Mouse (Mus musculus): ENCODE results near the gene Calcoco1. TPM values are rescaled to one million over a fixed set of nuclear protein-coding genes. Genes with fewer than 3 reads are reported as not detected.

The Calcoco1 gene
- polyA plus RNA-seq, 1 experiment from 2014 or later: 62.8 TPM

GRCm38 (mm10) chr15:102716132-102716531, 5.8 kb downstream of the Calcoco1 start:
- Histone ChIP-seq H3K4me1 (replicated peaks) (peaks cover 21% of the 10 kb centered on the region), H3K9me3 (replicated peaks) (no peaks in the 10 kb centered on the region), H3K36me3 (peaks cover 68% of the 10 kb centered on the region), H3K27me3 (no peaks in the 10 kb centered on the region), H3K4me3 (no peak overlapping the region), H3K9ac (no peak overlapping the region), H3K27ac (no peak overlapping the region), H3K4me2 (no peak overlapping the region)
- 49% methylated on average over 12 of the region's 12 CpGs for WGBS
- ATAC-seq (replicated peaks; ENCODE audit: insufficient number of reproducible peaks, insufficient read depth, low FRiP score, low read depth): peak; percentile 58

- no peaks in the 10 kb centered on the region for H3K4me1 ChIP-seq (replicated peaks)
- H3K4me3 ChIP-seq: no peak overlapping the region
- 81% methylated on average over 6 of the region's 6 CpGs for WGBS
- H3K9me3 ChIP-seq (replicated peaks): no peaks in the 10 kb centered on the region
- no peak overlapping the region for H3K4me2 ChIP-seq
- H3K36me3 ChIP-seq: peaks cover 62% of the 10 kb centered on the region
- no peaks in the 10 kb centered on the region; the same call in none of the 2 replicates for H3K27me3 ChIP-seq
- H3K27ac ChIP-seq: no peak overlapping the region
- no peak overlapping the region for H3K9ac ChIP-seq
- no peak for ATAC-seq (replicated peaks; ENCODE audit: insufficient number of reproducible peaks, insufficient read depth, low FRiP score, low read depth)
Measured at GRCm38 (mm10) chr15:102707736-102708269, 14.2 kb downstream of the Calcoco1 start.

- WGBS: 75% methylated on average over 7 of the region's 7 CpGs
- no peak overlapping the region for H3K9ac ChIP-seq
- no peaks in the 10 kb centered on the region for H3K9me3 ChIP-seq (replicated peaks)
- ATAC-seq (replicated peaks; ENCODE audit: insufficient number of reproducible peaks, insufficient read depth, low FRiP score, low read depth): no peak; the same call in 1 of the 2 replicates
- no peak overlapping the region for H3K4me2 ChIP-seq
- H3K27me3 ChIP-seq: peaks cover 2% of the 10 kb centered on the region
- no peak overlapping the region for H3K4me3 ChIP-seq
- H3K4me1 ChIP-seq (replicated peaks): no peaks in the 10 kb centered on the region
- no peak overlapping the region for H3K27ac ChIP-seq
- peaks cover 45% of the 10 kb centered on the region for H3K36me3 ChIP-seq
Measured at GRCm38 (mm10) chr15:102705923-102706503, 16.0 kb downstream of the Calcoco1 start.

- ATAC-seq (replicated peaks; ENCODE audit: insufficient number of reproducible peaks, insufficient read depth, low FRiP score, low read depth): no peak
- Histone ChIP-seq H3K4me3 (no peak overlapping the region), H3K27ac (no peak overlapping the region), H3K36me3 (peaks cover 39% of the 10 kb centered on the region), H3K9me3 (replicated peaks) (no peaks in the 10 kb centered on the region), H3K27me3 (peaks cover 4% of the 10 kb centered on the region), H3K4me2 (no peak overlapping the region), H3K9ac (no peak overlapping the region), H3K4me1 (replicated peaks) (no peaks in the 10 kb centered on the region)
- 58% methylated on average over 9 of the region's 9 CpGs for WGBS
Measured at GRCm38 (mm10) chr15:102705226-102705894, 16.6 kb downstream of the Calcoco1 start.

- no peak overlapping the region for H3K4me3 ChIP-seq
- peaks cover 4% of the 10 kb centered on the region for H3K27me3 ChIP-seq
- H3K27ac ChIP-seq: no peak overlapping the region
- H3K4me2 ChIP-seq: no peak overlapping the region
- H3K4me1 ChIP-seq (replicated peaks): no peaks in the 10 kb centered on the region
- no peak for ATAC-seq (replicated peaks; ENCODE audit: insufficient number of reproducible peaks, insufficient read depth, low FRiP score, low read depth)
- H3K36me3 ChIP-seq: peaks cover 33% of the 10 kb centered on the region
- no peak overlapping the region for H3K9ac ChIP-seq
- 47% methylated on average over 5 of the region's 5 CpGs for WGBS
- no peaks in the 10 kb centered on the region for H3K9me3 ChIP-seq (replicated peaks)
Measured at GRCm38 (mm10) chr15:102704806-102705205, 17.2 kb downstream of the Calcoco1 start.

- Histone ChIP-seq H3K9ac (no peak overlapping the region), H3K27ac (no peak overlapping the region), H3K4me3 (no peak overlapping the region), H3K9me3 (replicated peaks) (no peaks in the 10 kb centered on the region), H3K4me2 (no peak overlapping the region), H3K36me3 (peaks cover 15% of the 10 kb centered on the region; the same call in 1 of the 2 replicates), H3K4me1 (replicated peaks) (no peaks in the 10 kb centered on the region), H3K27me3 (peaks cover 22% of the 10 kb centered on the region)
- 77% methylated on average over 3 of the region's 3 CpGs for WGBS
- no peak for ATAC-seq (replicated peaks; ENCODE audit: insufficient number of reproducible peaks, insufficient read depth, low FRiP score, low read depth)
Measured at GRCm38 (mm10) chr15:102702972-102703371, 19.0 kb downstream of the Calcoco1 start.

- no peak overlapping the region for H3K4me3 ChIP-seq
- 1% methylated on average over 11 of the region's 11 CpGs for WGBS
- H3K36me3 ChIP-seq: no peaks in the 10 kb centered on the region
- H3K4me1 ChIP-seq (replicated peaks): peaks cover 11% of the 10 kb centered on the region
- H3K4me2 ChIP-seq: no peak overlapping the region
- H3K27me3 ChIP-seq: peaks cover 70% of the 10 kb centered on the region
- H3K27ac ChIP-seq: no peak overlapping the region
- H3K9ac ChIP-seq: no peak overlapping the region
- ATAC-seq (replicated peaks; ENCODE audit: insufficient number of reproducible peaks, insufficient read depth, low FRiP score, low read depth): no peak; the same call in 1 of the 2 replicates
- H3K9me3 ChIP-seq (replicated peaks): no peaks in the 10 kb centered on the region
Measured at GRCm38 (mm10) chr15:102698193-102698592, 23.8 kb downstream of the Calcoco1 start.

GRCm38 (mm10) chr15:102696899-102697298, 25.1 kb downstream of the Calcoco1 start:
- Histone ChIP-seq H3K4me1 (replicated peaks) (peaks cover 22% of the 10 kb centered on the region), H3K36me3 (no peaks in the 10 kb centered on the region), H3K9me3 (replicated peaks) (no peaks in the 10 kb centered on the region), H3K27ac (no peak overlapping the region), H3K27me3 (peaks cover 82% of the 10 kb centered on the region), H3K4me2 (no peak overlapping the region), H3K4me3 (no peak overlapping the region), H3K9ac (no peak overlapping the region)
- ATAC-seq (replicated peaks; ENCODE audit: insufficient number of reproducible peaks, insufficient read depth, low FRiP score, low read depth): no peak
- 38% methylated on average over 3 of the region's 3 CpGs for WGBS

- Histone ChIP-seq H3K4me1 (replicated peaks) (peaks cover 22% of the 10 kb centered on the region), H3K4me3 (peak overlapping the region; percentile 61), H3K9me3 (replicated peaks) (no peaks in the 10 kb centered on the region), H3K36me3 (no peaks in the 10 kb centered on the region), H3K4me2 (peak overlapping the region; percentile 95), H3K27me3 (peaks cover 74% of the 10 kb centered on the region), H3K9ac (no peak overlapping the region), H3K27ac (no peak overlapping the region)
- ATAC-seq (replicated peaks; ENCODE audit: insufficient number of reproducible peaks, insufficient read depth, low FRiP score, low read depth): peak; percentile 30; the same call in 1 of the 2 replicates
- WGBS: 1% methylated on average over 11 of the region's 11 CpGs
Measured at GRCm38 (mm10) chr15:102693600-102693999, 28.4 kb downstream of the Calcoco1 start.

- Histone ChIP-seq H3K4me2 (peak overlapping the region; percentile 95), H3K36me3 (no peaks in the 10 kb centered on the region), H3K9me3 (replicated peaks) (no peaks in the 10 kb centered on the region), H3K4me1 (replicated peaks) (peaks cover 22% of the 10 kb centered on the region), H3K9ac (peak overlapping the region; percentile 47), H3K27ac (no peak overlapping the region), H3K4me3 (peak overlapping the region; percentile 61), H3K27me3 (peaks cover 69% of the 10 kb centered on the region)
- 0% methylated on average over 32 of the region's 32 CpGs for WGBS
- peak; percentile 70; the same call in 1 of the 2 replicates for ATAC-seq (replicated peaks; ENCODE audit: insufficient number of reproducible peaks, insufficient read depth, low FRiP score, low read depth)
Measured at GRCm38 (mm10) chr15:102692991-102693411, 29.0 kb downstream of the Calcoco1 start.

- Histone ChIP-seq H3K4me2 (peak overlapping the region; percentile 95), H3K9ac (peak overlapping the region; percentile 47), H3K4me1 (replicated peaks) (peaks cover 22% of the 10 kb centered on the region), H3K9me3 (replicated peaks) (no peaks in the 10 kb centered on the region), H3K27ac (no peak overlapping the region), H3K4me3 (peak overlapping the region; percentile 61), H3K27me3 (peaks cover 69% of the 10 kb centered on the region), H3K36me3 (no peaks in the 10 kb centered on the region)
- no peak; the same call in 1 of the 2 replicates for ATAC-seq (replicated peaks; ENCODE audit: insufficient number of reproducible peaks, insufficient read depth, low FRiP score, low read depth)
- 2% methylated on average over 26 of the region's 26 CpGs for WGBS
Measured at GRCm38 (mm10) chr15:102692321-102692804, 29.6 kb downstream of the Calcoco1 start.
